Mouse (Mus musculus) ES-E14 (cell line): ENCODE measurements around the gene Clasp2.

Experiments used
- CHD2 ChIP-seq: IDR thresholded peaks from 2 replicates; pipeline ENCODE4 v1.6.1; 2014; ENCODE audit warnings: mild to moderate bottlenecking, low read depth, low read length, inconsistent platforms
- HCFC1 ChIP-seq: IDR thresholded peaks from 2 replicates; pipeline ENCODE4 v1.6.1; 2012; ENCODE audit warnings: low read length, inconsistent platforms, borderline replicate concordance; ENCODE audit not compliant: insufficient read depth
- ZC3H11A ChIP-seq: IDR thresholded peaks from 2 replicates; pipeline ENCODE4 v1.6.1; 2012; ENCODE audit warnings: low read depth, mild to moderate bottlenecking, inconsistent platforms, low read length, borderline replicate concordance
- ZNF384 ChIP-seq: IDR thresholded peaks from 2 replicates; pipeline ENCODE4 v1.6.1; 2012; ENCODE audit warnings: low read depth, low read length, inconsistent platforms

GRCm38 (mm10) chr9:113813086-113813485 lies 71.8 kb downstream of the Clasp2 start:
- TF ChIP-seq ZC3H11A = no peak
- TF ChIP-seq CHD2 = no peak
- TF ChIP-seq ZNF384 = no peak
- TF ChIP-seq HCFC1 = no peak
